Mouse (Mus musculus) left cerebral cortex, postnatal 25 days (tissue): Measurements from ENCODE around the gene Flt3l. TPM values are rescaled to one million over a fixed set of nuclear protein-coding genes. Genes with fewer than 3 reads are reported as not detected.

ENCODE experiments used
- DNase-seq, 2 experiments: peaks; one replicate each; pipeline ENCODE4 v3.0.0; 2022; ENCODE audit warnings: low spot score in 2 of 2, mixed read lengths in 1 of 2
- intact Hi-C: fragments of 180-260 bp; cut with DNase I; formaldehyde crosslinking; loops from one replicate; pipeline ENCODE4 v1.15.1; 2025
- total RNA-seq, 2 experiments: library from RNA; stranded (reverse); gene quantifications; 2 replicates each; pipeline ENCODE4 v1.2.3; 2021

Gene Flt3l
- total RNA-seq, 2 experiments from 2014 or later, result 3.3 to 5.4 TPM

GRCm38 (mm10) chr7:45148534-45149098, 12.4 kb upstream of the Flt3l start:
- intact Hi-C loops, result no loop called here
- DNase-seq, result no peak

GRCm38 (mm10) chr7:45147899-45148298, 11.7 kb upstream of the Flt3l start:
- no peak for DNase-seq
- intact Hi-C loops, result no loop called here

DNA sequence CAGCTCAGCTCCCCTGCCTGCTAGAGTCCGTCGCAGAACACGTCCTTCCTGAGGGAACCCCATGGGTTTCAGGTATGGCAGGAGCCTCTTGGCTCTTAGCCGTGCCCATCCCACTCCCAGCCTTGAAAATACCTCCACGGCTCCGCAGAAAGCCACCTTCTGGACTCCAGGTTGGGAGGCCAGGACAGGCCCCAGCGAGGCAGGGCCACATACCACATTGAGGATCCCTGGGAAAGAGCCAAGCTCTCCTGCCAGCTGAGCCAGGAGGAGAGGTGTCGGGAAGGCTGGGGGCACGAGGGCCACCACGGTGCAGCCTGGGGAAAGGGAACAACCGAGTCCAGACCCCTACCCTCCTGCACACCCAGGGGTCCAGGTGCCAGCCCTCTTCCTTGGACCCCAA, 11.0 kb upstream of the Flt3l start:
- intact Hi-C loops, result no loop called here
- DNase-seq, result no peak

DNA sequence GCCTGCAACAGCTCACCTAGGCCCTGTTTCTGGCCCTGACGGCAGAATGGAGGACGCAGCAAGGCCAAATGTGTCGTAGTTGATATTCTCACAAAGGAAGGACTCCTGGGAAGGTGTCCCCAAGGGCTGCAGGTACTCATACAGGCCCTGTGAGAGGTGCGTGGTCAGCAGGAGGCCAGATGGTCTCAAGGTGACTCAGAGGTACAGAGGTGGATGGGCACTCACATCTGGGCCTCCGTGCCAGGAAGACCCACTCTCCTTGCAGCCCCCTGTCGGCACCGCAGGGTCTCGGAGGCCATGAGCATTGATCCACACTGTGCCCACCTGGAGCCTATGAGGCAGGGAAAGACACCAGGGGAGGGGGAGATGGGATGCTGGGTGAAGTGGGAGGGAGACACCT, 9.2 kb upstream of the Flt3l start:
- no peak for DNase-seq
- intact Hi-C loops, result no loop called here

GRCm38 (mm10) chr7:45144368-45145174, 8.3 kb upstream of the Flt3l start:
- no peak for DNase-seq
- intact Hi-C loops, result no loop called here

- no peak for DNase-seq
- intact Hi-C loops, result no loop called here
Observed at GRCm38 (mm10) chr7:45141914-45142313, 5.7 kb upstream of the Flt3l start.

DNA sequence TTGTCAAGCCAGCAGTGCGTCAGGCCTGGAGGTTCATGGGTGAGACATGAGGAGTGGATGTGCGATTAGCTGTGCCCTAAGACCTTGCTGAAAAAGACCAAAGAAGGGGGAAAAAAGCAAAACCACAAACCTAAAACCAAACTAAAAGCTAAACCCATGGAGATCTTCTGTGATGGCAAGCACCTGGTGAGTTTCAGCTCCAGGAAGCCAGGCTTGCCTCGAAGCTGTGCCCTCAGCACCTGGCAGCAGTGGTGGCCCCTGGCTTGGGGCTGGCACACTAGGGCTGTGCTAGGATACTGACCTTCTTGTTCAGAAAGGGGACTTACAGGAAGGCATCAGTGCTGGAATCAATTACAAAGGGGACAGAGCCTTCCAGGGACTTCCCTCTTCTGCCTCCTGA, 5.1 kb upstream of the Flt3l start:
- intact Hi-C loops, result no loop called here
- DNase-seq, result no peak

DNA sequence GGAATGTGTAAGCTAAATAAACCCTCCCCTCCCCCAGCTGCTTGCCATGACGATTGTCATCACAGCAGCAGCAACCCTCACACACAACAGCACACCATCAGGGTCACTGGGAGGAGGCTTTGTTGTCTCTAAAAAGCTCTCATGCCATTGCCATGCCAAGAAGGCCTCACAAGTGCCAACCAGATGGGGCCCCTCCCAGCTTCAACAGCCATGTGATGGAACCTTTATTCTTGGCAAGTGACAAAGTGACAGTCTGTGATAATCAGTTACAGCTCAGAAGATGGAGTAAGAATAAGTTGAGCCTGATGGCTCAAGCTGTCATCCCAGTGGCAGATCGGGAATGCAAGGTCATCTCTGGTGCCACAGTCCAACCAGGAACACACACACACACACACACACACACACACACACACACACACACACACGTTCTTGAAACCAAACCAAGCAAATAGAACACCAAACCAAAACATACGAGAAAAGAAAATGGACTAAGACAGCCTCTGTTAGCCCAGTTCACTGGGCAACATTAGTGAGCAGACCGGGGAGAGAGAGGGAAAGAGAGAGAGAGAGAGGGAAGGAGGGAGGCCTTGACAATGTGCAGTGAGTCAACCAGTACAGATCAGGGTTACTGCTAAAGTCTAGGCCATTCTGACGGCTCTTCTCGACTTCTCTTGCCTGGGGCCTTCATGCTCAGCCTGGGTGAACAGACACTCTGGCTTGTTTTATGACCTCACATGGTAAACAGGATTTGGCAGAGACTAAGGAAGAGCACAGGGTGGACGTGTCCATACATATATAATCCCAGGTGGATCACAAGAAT, 3.9 kb upstream of the Flt3l start:
- DNase-seq, result no peak
- intact Hi-C loops, result no loop called here

DNA sequence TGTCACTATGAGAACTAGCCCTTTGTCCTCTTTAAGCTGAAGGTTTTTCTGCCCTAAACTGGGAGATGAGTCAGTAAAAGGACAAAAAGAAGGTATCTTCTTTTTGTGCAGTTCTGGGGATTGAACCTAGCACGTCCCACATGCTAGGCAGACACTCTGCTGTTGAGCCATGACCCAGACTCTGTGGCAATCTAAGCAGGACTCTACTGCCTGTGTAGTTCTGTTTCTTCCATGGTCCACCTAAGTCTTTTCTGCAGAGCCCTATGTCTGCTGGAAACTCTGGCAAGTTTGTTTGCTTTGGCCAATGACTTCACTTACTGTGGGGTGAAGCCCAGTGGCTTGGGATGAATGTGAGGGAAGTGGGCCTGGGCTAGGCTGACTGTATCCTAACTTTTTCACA, 2.2 kb upstream of the Flt3l start:
- DNase-seq, result no peak
- intact Hi-C loops, result no loop called here

GRCm38 (mm10) chr7:45137171-45138006, 1.2 kb upstream of the Flt3l start:
- intact Hi-C loops, result no loop called here
- DNase-seq, result no peak

DNA sequence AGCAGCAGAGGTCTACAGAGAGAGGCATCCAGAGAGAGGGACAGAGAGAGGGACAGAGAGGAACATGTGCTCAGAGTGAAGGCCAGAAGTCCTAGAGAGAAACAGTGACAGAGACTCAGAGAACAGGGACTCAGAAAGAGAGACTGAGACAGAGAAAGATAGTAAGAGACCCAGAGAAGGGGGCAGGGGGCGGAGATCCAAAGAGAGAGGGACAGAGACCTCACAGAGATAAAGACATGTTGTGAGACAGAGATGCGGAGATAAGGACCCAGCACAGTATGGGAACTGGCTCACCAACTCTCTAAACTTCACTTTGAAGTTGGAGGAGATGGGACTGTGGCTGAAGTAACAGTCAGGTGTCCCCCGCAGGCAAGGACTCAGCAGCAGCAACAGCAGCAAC, 862 bp downstream of the Flt3l start:
- intact Hi-C loops, result no loop called here
- DNase-seq, result no peak

DNA sequence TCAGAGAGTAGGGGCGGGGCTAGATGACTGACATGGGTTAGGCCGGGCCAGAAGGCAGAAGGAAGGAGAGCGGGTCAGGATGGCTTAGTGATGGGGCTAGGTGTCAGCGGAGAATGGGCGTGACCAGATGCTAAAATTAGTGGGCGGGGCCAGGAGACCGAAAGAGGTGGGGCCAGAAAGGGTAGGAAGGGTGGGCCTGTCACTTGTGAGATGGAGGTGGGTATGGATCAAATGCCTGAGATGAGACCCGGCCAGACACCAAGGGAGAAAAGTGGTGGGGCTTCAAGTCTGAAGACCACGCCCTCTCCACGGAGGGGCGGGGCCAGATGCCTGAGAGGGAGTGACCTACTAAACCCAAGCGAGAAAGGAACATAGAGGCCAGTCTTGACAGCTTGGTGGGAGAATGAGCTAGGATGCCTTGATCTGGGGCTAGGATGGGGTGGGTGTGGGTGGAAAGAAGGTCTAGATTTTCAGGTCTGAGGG, 1.6 kb downstream of the Flt3l start:
- intact Hi-C loops, result no loop called here
- DNase-seq, result no peak

DNA sequence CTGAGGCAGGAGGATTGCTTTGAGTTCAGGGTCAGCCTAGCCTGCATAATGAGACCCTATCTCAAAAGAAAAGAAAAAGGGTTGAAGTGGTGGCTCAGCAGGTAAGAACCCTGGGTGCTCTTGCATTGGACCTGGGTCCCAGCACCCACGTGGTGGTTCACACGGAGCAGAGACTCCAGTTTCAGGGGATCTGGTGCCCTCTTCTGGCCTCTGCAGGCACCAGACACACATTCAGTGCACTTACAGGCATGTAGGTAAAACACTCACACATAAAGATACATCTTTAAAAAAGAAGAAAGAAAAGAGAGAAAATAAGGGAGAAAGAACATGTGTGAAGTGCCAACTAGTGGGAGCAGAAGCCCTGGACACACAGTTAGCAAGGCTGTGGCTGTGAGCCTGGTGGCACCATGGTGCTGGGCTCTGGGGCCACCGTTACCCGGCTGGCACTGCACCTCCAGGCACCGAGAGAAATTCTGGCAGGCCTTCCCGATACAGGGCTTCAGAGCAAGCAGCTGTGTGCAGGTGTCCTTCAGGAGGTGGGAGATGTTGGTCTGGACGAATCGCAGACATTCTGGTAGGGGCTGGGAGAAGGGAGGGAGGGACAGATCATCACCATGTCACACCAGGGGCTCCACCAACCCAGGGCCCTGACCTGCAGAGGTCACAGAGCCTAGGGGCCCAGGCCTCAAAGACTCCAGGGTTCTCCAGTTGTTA, 2.6 kb downstream of the Flt3l start:
- DNase-seq, result no peak
- intact Hi-C loops, result no loop called here

- intact Hi-C loops, result no loop called here
- DNase-seq, result no peak
Observed at GRCm38 (mm10) chr7:45131850-45132249, 4.4 kb downstream of the Flt3l start.

DNA sequence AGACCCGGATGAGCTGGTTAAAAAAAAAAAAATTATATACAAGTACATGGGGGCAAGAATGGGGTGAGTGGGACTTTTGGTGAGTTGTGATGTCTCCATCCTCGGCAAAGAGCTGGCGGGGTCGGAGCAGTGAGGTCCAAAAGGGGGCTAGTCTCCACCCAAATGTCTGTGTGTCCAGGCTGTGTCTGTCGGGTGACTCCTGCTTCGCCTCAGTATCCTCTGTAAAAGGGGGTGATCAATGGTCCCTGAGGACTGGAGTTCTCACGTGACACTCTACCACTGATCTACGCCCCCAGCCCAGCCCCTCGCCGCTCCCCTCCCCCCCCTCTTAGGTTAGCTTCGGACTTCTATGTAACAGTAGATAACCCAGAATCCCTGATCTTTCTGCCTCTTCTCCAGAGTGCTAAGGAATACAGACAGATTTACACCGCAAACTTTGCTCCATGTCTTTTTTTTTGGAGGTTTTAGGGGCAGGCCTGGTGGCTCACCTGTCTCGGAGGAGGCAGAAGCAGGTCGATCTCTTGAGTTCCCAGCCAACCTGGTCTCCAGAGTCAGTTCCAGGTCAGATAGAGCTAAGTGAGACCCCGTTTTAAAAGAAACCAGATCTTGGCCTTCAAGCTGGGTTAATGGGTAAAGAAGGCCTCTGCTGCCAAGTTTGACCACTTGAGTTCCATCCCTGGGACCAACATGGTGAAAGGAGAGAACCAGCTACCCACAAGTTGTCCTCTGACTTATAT, 6.3 kb downstream of the Flt3l start:
- DNase-seq, result no peak
- intact Hi-C loops, result loop anchor here (2.0 kb wide), 1 partner anchor 49 kb away; no protein-coding TSS in a partner anchor

DNA sequence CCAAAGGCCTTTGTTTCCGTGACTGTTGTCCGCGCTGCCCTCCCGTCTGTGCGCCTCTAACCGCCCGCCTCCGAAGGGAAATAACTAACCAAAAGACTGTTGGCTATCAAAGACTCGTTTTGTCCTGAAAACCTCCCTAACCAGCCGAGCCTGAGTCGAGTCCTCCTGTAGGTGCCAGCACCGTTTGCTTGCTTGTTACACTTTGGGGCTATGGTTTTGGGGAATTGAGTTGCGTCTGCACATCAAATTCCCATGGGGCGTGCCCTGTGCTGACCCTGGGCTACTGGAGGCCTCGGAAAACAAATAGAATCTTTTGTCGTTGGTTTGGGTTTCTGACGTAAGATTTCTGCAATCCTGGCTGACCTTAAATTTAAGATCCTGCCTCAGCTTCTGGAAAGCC, 6.9 kb downstream of the Flt3l start:
- intact Hi-C loops, result loop anchor here (2.0 kb wide), 1 partner anchor 49 kb away; no protein-coding TSS in a partner anchor
- DNase-seq, result no peak

DNA sequence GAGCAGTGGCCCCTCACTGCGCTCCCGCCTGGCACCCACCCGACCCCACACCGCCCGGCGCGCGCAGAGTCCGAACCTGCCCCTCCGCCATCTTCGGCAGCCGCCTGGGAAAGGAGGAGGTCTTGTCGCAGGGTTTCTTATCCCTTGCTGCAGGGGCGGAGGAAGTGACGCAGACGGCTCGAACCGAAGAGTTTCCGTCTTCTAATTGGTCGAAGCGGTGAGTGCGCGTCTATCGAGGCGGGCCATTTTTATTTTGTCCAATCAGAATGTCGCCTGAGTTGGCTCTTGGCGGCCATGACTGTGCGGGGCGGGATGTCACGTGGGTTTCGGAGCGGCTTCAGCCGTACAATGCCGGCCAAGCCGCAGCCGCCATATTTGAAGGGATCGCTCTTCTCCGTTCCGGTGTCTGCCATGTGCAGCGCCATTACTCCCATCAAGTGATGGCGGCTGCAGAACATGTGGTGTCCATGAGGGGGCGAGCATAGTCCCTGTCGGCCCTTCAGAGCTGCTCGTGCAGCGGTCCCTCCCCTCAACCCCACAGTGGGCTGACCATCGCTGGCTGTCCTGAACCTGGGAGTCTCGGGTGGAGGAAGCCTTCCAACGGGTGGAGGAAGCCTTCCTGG, 7.5 kb downstream of the Flt3l start, which contains the start of gene Rpl13a:
Gene Rpl13a, minus strand, starts transcription at position 138 of the 623 bp plus-strand sequence.
- intact Hi-C loops, result loop anchor here (2.0 kb wide), 1 partner anchor 48 kb away; no protein-coding TSS in a partner anchor
- DNase-seq, result peak; percentile 99 to 100
